Mouse (Mus musculus): ENCODE measurements around the gene Dgki. TPM values are rescaled to one million over a fixed set of nuclear protein-coding genes. Genes with fewer than 3 reads are reported as not detected.

The Dgki gene
- polyA plus RNA-seq, 1 experiment from 2014 or later: 1.0 TPM

DNA sequence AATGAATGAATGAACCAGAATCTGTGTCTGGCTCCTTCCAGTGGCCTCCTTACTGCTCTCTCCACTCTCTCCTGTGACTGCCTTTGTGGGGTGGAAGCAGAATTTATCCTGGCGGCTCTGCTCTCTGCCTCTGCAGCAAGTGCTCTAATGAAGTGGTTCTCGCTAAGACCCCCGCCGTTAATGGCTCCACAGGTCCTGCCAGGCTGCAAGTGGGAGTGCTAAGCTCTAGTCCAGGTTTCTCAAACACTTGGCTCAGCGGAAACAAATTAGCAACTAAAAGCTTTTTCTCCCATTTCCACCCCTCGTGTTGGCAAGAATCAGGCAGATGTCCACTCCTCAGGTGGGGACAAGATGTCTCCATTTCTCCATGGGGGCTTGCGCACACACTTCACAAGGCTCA is 28.7 kb upstream of the Dgki start:
- ATAC-seq (ENCODE audit: insufficient number of reproducible peaks, insufficient read depth, low FRiP score, low read depth): no peak
- Histone ChIP-seq H3K4me2 (replicated peaks; ENCODE audit: low read depth, low read length) (no peak overlapping the region), H3K4me3 (ENCODE audit: low read depth, low read length) (no peak overlapping the region), H3K36me3 (ENCODE audit: control insufficient read depth, insufficient read depth, low read length) (peaks cover 17% of the 10 kb centered on the region), H3K9ac (replicated peaks; ENCODE audit: low read depth, low read length) (no peak overlapping the region), H3K4me1 (ENCODE audit: control insufficient read depth, insufficient read depth, low read length) (peaks cover 18% of the 10 kb centered on the region), H3K27ac (ENCODE audit: low read length) (no peak overlapping the region), H3K27me3 (ENCODE audit: control insufficient read depth, insufficient read depth, low read length) (no peaks in the 10 kb centered on the region), H3K9me3 (ENCODE audit: control insufficient read depth, low read depth, low read length) (no peaks in the 10 kb centered on the region)
- 53% methylated on average over 7 of the region's 7 CpGs for WGBS

- WGBS: 70% methylated on average over 6 of the region's 6 CpGs
- Histone ChIP-seq H3K9ac (replicated peaks; ENCODE audit: low read depth, low read length) (no peak overlapping the region), H3K9me3 (ENCODE audit: control insufficient read depth, low read depth, low read length) (no peaks in the 10 kb centered on the region), H3K4me3 (ENCODE audit: low read depth, low read length) (no peak overlapping the region), H3K4me1 (ENCODE audit: control insufficient read depth, insufficient read depth, low read length) (peaks cover 18% of the 10 kb centered on the region), H3K4me2 (replicated peaks; ENCODE audit: low read depth, low read length) (no peak overlapping the region), H3K36me3 (ENCODE audit: control insufficient read depth, insufficient read depth, low read length) (peaks cover 14% of the 10 kb centered on the region), H3K27me3 (ENCODE audit: control insufficient read depth, insufficient read depth, low read length) (no peaks in the 10 kb centered on the region), H3K27ac (ENCODE audit: low read length) (no peak overlapping the region)
- ATAC-seq (ENCODE audit: insufficient number of reproducible peaks, insufficient read depth, low FRiP score, low read depth): no peak
Observed at GRCm38 (mm10) chr6:37327519-37327918, 27.5 kb upstream of the Dgki start.

GRCm38 (mm10) chr6:37326603-37326955 is 26.6 kb upstream of the Dgki start:
- H3K9me3 ChIP-seq (ENCODE audit: control insufficient read depth, low read depth, low read length): no peaks in the 10 kb centered on the region
- H3K4me2 ChIP-seq (replicated peaks; ENCODE audit: low read depth, low read length): no peak overlapping the region
- H3K4me1 ChIP-seq (ENCODE audit: control insufficient read depth, insufficient read depth, low read length): peaks cover 18% of the 10 kb centered on the region
- peaks cover 5% of the 10 kb centered on the region; the same call in 1 of the 2 replicates for H3K36me3 ChIP-seq (ENCODE audit: control insufficient read depth, insufficient read depth, low read length)
- H3K27ac ChIP-seq (ENCODE audit: low read length): peak overlapping the region; percentile 36; the same call in 1 of the 2 replicates
- WGBS: 25% methylated on average over 8 of the region's 8 CpGs
- H3K4me3 ChIP-seq (ENCODE audit: low read depth, low read length): no peak overlapping the region
- H3K9ac ChIP-seq (replicated peaks; ENCODE audit: low read depth, low read length): no peak overlapping the region
- H3K27me3 ChIP-seq (ENCODE audit: control insufficient read depth, insufficient read depth, low read length): no peaks in the 10 kb centered on the region
- ATAC-seq (ENCODE audit: insufficient number of reproducible peaks, insufficient read depth, low FRiP score, low read depth): no peak

- peak overlapping the region; percentile 36; the same call in 1 of the 2 replicates for H3K27ac ChIP-seq (ENCODE audit: low read length)
- H3K27me3 ChIP-seq (ENCODE audit: control insufficient read depth, insufficient read depth, low read length): no peaks in the 10 kb centered on the region
- 90% methylated on average over 9 of the region's 9 CpGs for WGBS
- ATAC-seq (ENCODE audit: insufficient number of reproducible peaks, insufficient read depth, low FRiP score, low read depth): no peak
- no peak overlapping the region for H3K4me3 ChIP-seq (ENCODE audit: low read depth, low read length)
- no peak overlapping the region for H3K9ac ChIP-seq (replicated peaks; ENCODE audit: low read depth, low read length)
- no peaks in the 10 kb centered on the region for H3K9me3 ChIP-seq (ENCODE audit: control insufficient read depth, low read depth, low read length)
- H3K36me3 ChIP-seq (ENCODE audit: control insufficient read depth, insufficient read depth, low read length): no peaks in the 10 kb centered on the region
- peaks cover 18% of the 10 kb centered on the region for H3K4me1 ChIP-seq (ENCODE audit: control insufficient read depth, insufficient read depth, low read length)
- H3K4me2 ChIP-seq (replicated peaks; ENCODE audit: low read depth, low read length): no peak overlapping the region
Observed at GRCm38 (mm10) chr6:37325906-37326602, 26.1 kb upstream of the Dgki start.

DNA sequence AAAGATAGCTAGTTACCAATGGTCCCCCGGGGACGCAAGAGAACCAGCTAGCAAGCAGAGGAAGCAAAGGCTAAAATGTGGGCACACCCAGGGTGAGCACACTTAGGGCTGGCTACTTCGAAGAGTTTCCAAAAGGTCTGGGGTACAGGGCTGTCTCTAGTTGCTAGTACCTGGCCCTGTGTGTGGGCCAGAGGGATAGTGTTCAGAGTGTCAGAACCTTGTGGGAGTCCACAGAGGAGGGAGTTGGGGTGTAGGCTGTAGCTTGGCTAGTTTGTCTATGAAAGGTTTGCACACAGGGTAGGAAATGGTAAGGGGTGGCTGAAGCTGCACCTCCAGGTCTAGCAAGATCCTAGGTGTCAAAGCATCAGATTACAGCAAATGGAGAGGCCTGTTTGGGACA is 25.1 kb upstream of the Dgki start:
- Histone ChIP-seq H3K27ac (ENCODE audit: low read length) (no peak overlapping the region), H3K9me3 (ENCODE audit: control insufficient read depth, low read depth, low read length) (no peaks in the 10 kb centered on the region), H3K4me2 (replicated peaks; ENCODE audit: low read depth, low read length) (no peak overlapping the region), H3K4me3 (ENCODE audit: low read depth, low read length) (no peak overlapping the region), H3K4me1 (ENCODE audit: control insufficient read depth, insufficient read depth, low read length) (peaks cover 11% of the 10 kb centered on the region), H3K27me3 (ENCODE audit: control insufficient read depth, insufficient read depth, low read length) (no peaks in the 10 kb centered on the region), H3K9ac (replicated peaks; ENCODE audit: low read depth, low read length) (no peak overlapping the region), H3K36me3 (ENCODE audit: control insufficient read depth, insufficient read depth, low read length) (no peaks in the 10 kb centered on the region)
- ATAC-seq (ENCODE audit: insufficient number of reproducible peaks, insufficient read depth, low FRiP score, low read depth): no peak
- WGBS: 81% methylated on average over 3 of the region's 3 CpGs

DNA sequence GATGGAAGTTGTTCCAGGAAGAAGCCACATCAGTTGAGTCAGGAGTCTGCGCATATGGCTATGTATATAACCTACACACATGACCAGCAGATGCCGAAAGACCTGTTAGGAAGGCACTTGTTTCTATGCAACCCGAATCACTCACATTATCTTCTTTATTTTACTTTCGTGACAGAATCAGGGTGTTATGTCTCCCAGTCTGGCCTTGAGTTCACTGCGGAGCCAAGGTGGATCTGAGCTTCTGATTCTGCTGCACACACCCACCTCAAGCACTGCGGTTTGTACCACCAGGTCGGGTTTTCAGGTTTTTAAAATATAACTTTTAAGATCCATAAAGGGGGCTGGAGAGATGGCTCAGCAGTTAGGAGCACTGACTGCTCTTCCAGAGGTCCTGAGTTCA is 22.7 kb upstream of the Dgki start:
- no peak for ATAC-seq (ENCODE audit: insufficient number of reproducible peaks, insufficient read depth, low FRiP score, low read depth)
- no peaks in the 10 kb centered on the region for H3K27me3 ChIP-seq (ENCODE audit: control insufficient read depth, insufficient read depth, low read length)
- H3K4me3 ChIP-seq (ENCODE audit: low read depth, low read length): no peak overlapping the region
- peaks cover 7% of the 10 kb centered on the region for H3K4me1 ChIP-seq (ENCODE audit: control insufficient read depth, insufficient read depth, low read length)
- no peaks in the 10 kb centered on the region for H3K36me3 ChIP-seq (ENCODE audit: control insufficient read depth, insufficient read depth, low read length)
- H3K9me3 ChIP-seq (ENCODE audit: control insufficient read depth, low read depth, low read length): no peaks in the 10 kb centered on the region
- 88% methylated on average over 7 of the region's 7 CpGs for WGBS
- no peak overlapping the region for H3K27ac ChIP-seq (ENCODE audit: low read length)
- H3K9ac ChIP-seq (replicated peaks; ENCODE audit: low read depth, low read length): no peak overlapping the region
- no peak overlapping the region for H3K4me2 ChIP-seq (replicated peaks; ENCODE audit: low read depth, low read length)

DNA sequence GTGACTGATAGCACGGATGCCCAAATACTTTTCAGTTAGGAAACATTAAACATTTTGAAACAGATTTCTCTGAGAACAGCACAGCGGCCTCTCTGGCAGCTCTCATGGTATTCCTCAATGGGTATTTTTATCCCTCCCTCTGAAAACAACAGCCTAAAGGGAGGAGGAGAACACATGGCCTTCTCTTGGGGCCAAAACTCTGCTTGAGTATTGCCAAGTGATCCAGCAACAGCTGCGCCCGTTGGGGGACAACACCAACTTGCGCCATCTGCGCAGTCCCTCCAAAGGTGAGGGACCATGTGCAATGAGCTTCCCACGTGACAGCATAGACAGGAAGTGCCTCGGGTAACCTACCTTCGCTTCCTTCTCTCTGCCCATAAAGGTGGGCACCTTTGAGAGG is 22.1 kb upstream of the Dgki start:
- H3K4me2 ChIP-seq (replicated peaks; ENCODE audit: low read depth, low read length): no peak overlapping the region
- H3K27me3 ChIP-seq (ENCODE audit: control insufficient read depth, insufficient read depth, low read length): no peaks in the 10 kb centered on the region
- H3K36me3 ChIP-seq (ENCODE audit: control insufficient read depth, insufficient read depth, low read length): no peaks in the 10 kb centered on the region
- no peak for ATAC-seq (ENCODE audit: insufficient number of reproducible peaks, insufficient read depth, low FRiP score, low read depth)
- WGBS: 87% methylated on average over 9 of the region's 9 CpGs
- H3K27ac ChIP-seq (ENCODE audit: low read length): no peak overlapping the region
- H3K4me1 ChIP-seq (ENCODE audit: control insufficient read depth, insufficient read depth, low read length): peaks cover 5% of the 10 kb centered on the region
- H3K4me3 ChIP-seq (ENCODE audit: low read depth, low read length): no peak overlapping the region
- no peak overlapping the region for H3K9ac ChIP-seq (replicated peaks; ENCODE audit: low read depth, low read length)
- no peaks in the 10 kb centered on the region for H3K9me3 ChIP-seq (ENCODE audit: control insufficient read depth, low read depth, low read length)

DNA sequence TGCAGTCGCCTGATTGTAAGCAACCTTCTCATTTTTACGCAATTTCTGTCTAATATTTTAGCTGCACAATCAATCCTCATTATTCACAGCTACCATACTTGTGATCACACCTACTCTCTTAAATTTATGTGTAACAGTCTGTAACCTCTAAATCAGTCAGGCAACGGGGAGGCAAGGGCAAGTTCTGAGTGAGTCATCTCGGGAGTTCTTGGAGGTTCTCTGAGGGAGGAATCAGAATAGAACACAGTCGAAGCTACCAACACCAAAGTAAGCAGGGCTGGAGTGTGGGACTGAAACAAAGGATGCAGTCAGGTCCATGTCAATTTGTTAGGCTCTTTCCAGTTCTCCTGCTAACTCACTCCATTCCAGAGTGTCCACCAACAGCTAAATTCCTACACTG is 17.9 kb upstream of the Dgki start:
- WGBS: 72% methylated on average over 5 of the region's 5 CpGs
- H3K4me3 ChIP-seq (ENCODE audit: low read depth, low read length): no peak overlapping the region
- H3K27ac ChIP-seq (ENCODE audit: low read length): no peak overlapping the region
- no peak overlapping the region for H3K4me2 ChIP-seq (replicated peaks; ENCODE audit: low read depth, low read length)
- no peaks in the 10 kb centered on the region for H3K36me3 ChIP-seq (ENCODE audit: control insufficient read depth, insufficient read depth, low read length)
- H3K4me1 ChIP-seq (ENCODE audit: control insufficient read depth, insufficient read depth, low read length): no peaks in the 10 kb centered on the region
- no peak for ATAC-seq (ENCODE audit: insufficient number of reproducible peaks, insufficient read depth, low FRiP score, low read depth)
- no peak overlapping the region for H3K9ac ChIP-seq (replicated peaks; ENCODE audit: low read depth, low read length)
- H3K27me3 ChIP-seq (ENCODE audit: control insufficient read depth, insufficient read depth, low read length): no peaks in the 10 kb centered on the region
- H3K9me3 ChIP-seq (ENCODE audit: control insufficient read depth, low read depth, low read length): no peaks in the 10 kb centered on the region

DNA sequence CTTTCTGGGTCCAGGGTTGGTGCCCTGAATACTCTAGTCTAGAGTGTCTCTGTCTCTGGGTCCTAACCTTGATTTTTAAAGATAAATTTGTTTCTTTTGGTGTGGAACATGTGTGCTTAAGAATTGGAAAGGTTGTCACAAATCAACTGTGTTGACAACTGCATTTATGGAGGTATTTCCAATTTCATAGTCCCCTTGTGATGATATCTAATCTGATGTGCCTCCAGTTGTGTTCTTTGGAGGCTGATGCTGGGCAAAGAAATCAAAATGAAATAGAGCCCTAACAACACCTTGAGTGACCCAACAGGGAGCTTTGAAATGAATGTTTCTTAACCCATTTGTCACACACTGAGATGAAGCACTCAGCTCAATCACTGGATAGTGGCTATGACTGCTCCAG is 15.5 kb upstream of the Dgki start:
- Histone ChIP-seq H3K9me3 (ENCODE audit: control insufficient read depth, low read depth, low read length) (no peaks in the 10 kb centered on the region), H3K27me3 (ENCODE audit: control insufficient read depth, insufficient read depth, low read length) (no peaks in the 10 kb centered on the region), H3K36me3 (ENCODE audit: control insufficient read depth, insufficient read depth, low read length) (no peaks in the 10 kb centered on the region), H3K27ac (ENCODE audit: low read length) (no peak overlapping the region), H3K9ac (replicated peaks; ENCODE audit: low read depth, low read length) (no peak overlapping the region), H3K4me2 (replicated peaks; ENCODE audit: low read depth, low read length) (no peak overlapping the region), H3K4me1 (ENCODE audit: control insufficient read depth, insufficient read depth, low read length) (no peaks in the 10 kb centered on the region), H3K4me3 (ENCODE audit: low read depth, low read length) (no peak overlapping the region)
- ATAC-seq (ENCODE audit: insufficient number of reproducible peaks, insufficient read depth, low FRiP score, low read depth): no peak

Measured in stomach, embryonic 14.5 days (tissue).